Mouse (Mus musculus): ENCODE measurements around the gene Pum2. TPM values are rescaled to one million over a fixed set of nuclear protein-coding genes. Genes with fewer than 3 reads are reported as not detected.
"Not testable (repeated sequence)": the region's sequence is repeated elsewhere in the genome, so short reads cannot be mapped to it uniquely, and the experiment has no call there.

Pum2 gene
- total and polyA plus RNA-seq, 2 experiments from 2014 or later: 35.3 to 117 TPM

- Histone ChIP-seq H3K4me2 (ENCODE audit: low read depth, low read length, poor library complexity, severe bottlenecking) (no peak overlapping the region), H3K27me3 (ENCODE audit: insufficient read depth, low read length) (no peaks in the 10 kb centered on the region), H3K9me3 (ENCODE audit: low read length) (no peaks in the 10 kb centered on the region), H3K4me3 (ENCODE audit: low read depth, low read length) (no peak overlapping the region), H3K9ac (replicated peaks; ENCODE audit: low read length, poor library complexity, severe bottlenecking) (no peak overlapping the region), H3K4me1 (ENCODE audit: insufficient read depth, low read length) (no peaks in the 10 kb centered on the region), H3K36me3 (ENCODE audit: insufficient read depth, low read length) (no peaks in the 10 kb centered on the region), H3K27ac (ENCODE audit: low read depth, low read length) (no peak overlapping the region)
- WGBS: 94% methylated on average over 14 of the region's 14 CpGs
- no peak for TF ChIP-seq CTCF (IDR thresholded peaks at IDR 0.05)
- DNase-seq (ENCODE audit: low spot score): peak; percentile 10
- ATAC-seq (ENCODE audit: low FRiP score): no peak
Observed at GRCm38 (mm10) chr12:8636945-8637344, 37.0 kb upstream of the Pum2 start.

- TF ChIP-seq CTCF (IDR thresholded peaks at IDR 0.05): peak; percentile 77
- H3K4me2 ChIP-seq (ENCODE audit: low read depth, low read length, poor library complexity, severe bottlenecking); H3K27me3 ChIP-seq (ENCODE audit: insufficient read depth, low read length); H3K9me3 ChIP-seq (ENCODE audit: low read length); H3K27ac ChIP-seq (ENCODE audit: low read depth, low read length); H3K4me3 ChIP-seq (ENCODE audit: low read depth, low read length); ATAC-seq (ENCODE audit: low FRiP score); H3K4me1 ChIP-seq (ENCODE audit: insufficient read depth, low read length); H3K36me3 ChIP-seq (ENCODE audit: insufficient read depth, low read length); H3K9ac ChIP-seq (replicated peaks; ENCODE audit: low read length, poor library complexity, severe bottlenecking): not testable (repeated sequence)
- 78% methylated on average over 10 of the region's 10 CpGs for WGBS
- peak; percentile 49 for DNase-seq (ENCODE audit: low spot score)
Observed at GRCm38 (mm10) chr12:8638411-8639087, 35.4 kb upstream of the Pum2 start.

DNA sequence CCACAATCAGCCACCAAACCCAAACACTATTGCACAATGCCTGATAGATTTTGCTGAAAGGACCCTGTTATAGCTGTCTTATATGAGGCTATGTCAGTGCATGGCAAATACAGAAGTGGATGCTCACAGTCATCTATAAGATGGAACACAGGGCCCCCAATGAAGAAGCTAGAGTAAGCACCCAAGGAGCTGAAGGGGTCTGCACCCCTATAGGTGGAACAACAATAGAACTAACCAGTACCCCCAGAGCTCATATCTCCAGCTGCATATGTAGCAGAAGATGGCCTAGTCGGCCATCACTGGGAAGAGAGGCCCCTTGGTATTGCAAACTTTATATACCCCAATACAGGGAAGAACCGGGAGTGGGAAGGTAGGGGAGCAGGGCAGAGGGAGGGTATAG is 33.7 kb upstream of the Pum2 start:
- not testable (repeated sequence) for H3K9me3 ChIP-seq (ENCODE audit: low read length); H3K36me3 ChIP-seq (ENCODE audit: insufficient read depth, low read length); H3K27ac ChIP-seq (ENCODE audit: low read depth, low read length); ATAC-seq (ENCODE audit: low FRiP score); H3K4me1 ChIP-seq (ENCODE audit: insufficient read depth, low read length); H3K27me3 ChIP-seq (ENCODE audit: insufficient read depth, low read length); DNase-seq (ENCODE audit: low spot score); H3K9ac ChIP-seq (replicated peaks; ENCODE audit: low read length, poor library complexity, severe bottlenecking)
- WGBS: 0% methylated on average over 2 of the region's 2 CpGs
- peak overlapping the region; percentile 29; the same call in 1 of the 2 replicates for H3K4me2 ChIP-seq (ENCODE audit: low read depth, low read length, poor library complexity, severe bottlenecking)
- H3K4me3 ChIP-seq (ENCODE audit: low read depth, low read length): peak overlapping the region; percentile 68

DNA sequence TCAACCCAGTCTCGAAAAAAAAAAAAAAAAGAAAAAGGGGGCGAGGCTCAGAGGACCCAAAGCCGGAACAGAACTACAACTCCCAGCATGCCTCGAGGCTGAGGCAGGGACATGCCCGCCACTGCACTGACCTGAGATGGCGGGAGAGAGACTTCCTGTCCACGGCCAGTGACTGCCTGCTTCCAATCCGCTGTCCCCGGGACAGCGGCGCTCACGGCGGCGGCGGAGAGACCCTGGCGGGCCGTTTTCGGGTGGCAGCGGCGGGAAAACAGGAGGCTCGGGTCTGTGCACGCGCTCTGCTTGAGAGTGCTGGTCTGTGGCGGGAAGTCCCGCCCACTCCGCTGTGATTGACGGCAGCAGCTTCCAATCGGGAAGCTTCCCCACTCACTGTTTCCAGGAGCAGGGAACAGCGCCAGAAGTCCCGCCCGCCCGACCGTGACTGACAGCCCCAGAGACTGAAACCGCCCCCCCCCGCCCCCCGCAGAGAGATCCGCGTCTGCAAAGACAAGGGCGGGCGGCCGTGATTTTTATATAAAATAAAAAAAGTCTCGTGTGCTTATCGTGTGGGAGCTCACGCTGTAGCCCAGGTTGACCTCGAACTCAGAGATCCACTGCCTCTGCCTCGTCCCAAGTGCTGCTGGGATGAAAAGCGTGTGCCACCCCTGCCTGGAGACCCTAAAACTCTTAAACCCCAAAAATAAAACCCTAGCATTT is 33.1 kb upstream of the Pum2 start:
- TF ChIP-seq CTCF (IDR thresholded peaks at IDR 0.05): peak; percentile 20; the same call in 1 of the 2 replicates
- WGBS: under 1% methylated on average over 42 of the region's 47 CpGs

DNA sequence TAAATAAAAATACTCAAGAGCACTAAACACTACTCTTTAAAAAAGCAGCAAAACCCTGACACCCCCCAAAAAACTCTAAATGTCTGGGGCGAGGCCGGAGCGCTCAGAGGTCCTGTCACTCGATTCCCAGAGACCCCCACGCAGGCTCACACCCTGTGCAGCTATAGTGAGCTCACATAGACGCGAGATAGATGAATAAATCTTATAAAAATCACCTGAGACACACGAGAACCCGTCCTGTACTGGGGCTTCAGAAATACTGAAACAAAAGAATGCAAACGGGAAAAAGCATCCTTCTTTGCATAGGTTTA is 32.6 kb upstream of the Pum2 start:
- TF ChIP-seq CTCF (IDR thresholded peaks at IDR 0.05): no peak
- 4% methylated on average over 10 of the region's 10 CpGs for WGBS

More for the DNA sequence above, 33.1 kb upstream of the Pum2 start:
- no peaks in the 10 kb centered on the region for H3K27me3 ChIP-seq (ENCODE audit: insufficient read depth, low read length)
- DNase-seq (ENCODE audit: low spot score) (peak; percentile 97), ATAC-seq (ENCODE audit: low FRiP score) (peak; percentile 99)
- peak overlapping the region; percentile 68 for H3K4me3 ChIP-seq (ENCODE audit: low read depth, low read length)
- H3K27ac ChIP-seq (ENCODE audit: low read depth, low read length): peak overlapping the region; percentile 93
- H3K36me3 ChIP-seq (ENCODE audit: insufficient read depth, low read length): no peaks in the 10 kb centered on the region
- peak overlapping the region; percentile 48 for H3K4me2 ChIP-seq (ENCODE audit: low read depth, low read length, poor library complexity, severe bottlenecking)
- peak overlapping the region; percentile 75 for H3K9ac ChIP-seq (replicated peaks; ENCODE audit: low read length, poor library complexity, severe bottlenecking)
- no peaks in the 10 kb centered on the region for H3K4me1 ChIP-seq (ENCODE audit: insufficient read depth, low read length)
- H3K9me3 ChIP-seq (ENCODE audit: low read length): no peaks in the 10 kb centered on the region

DNA sequence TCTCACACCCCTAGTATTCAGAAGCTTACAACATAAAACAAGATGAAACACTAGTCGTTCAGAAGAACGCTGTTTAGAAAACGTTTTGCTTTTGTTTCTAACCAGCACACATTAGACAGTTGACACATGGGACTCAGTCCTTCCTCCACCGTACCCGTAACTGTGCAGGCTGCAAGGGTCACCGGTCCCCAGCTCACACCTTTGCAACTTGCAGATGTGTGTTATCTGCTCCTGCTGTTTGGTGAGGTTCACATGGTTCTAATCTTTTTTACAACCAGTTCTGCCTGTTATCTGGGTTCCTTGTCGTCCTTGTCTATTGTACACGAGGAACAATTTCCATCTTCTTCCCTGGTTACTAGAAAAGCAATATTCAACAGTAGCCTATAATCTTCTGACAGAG is 25.7 kb upstream of the Pum2 start:
- 78% methylated on average over 8 of the region's 8 CpGs for WGBS

More for the DNA sequence above, 32.6 kb upstream of the Pum2 start:
- H3K9ac ChIP-seq (replicated peaks; ENCODE audit: low read length, poor library complexity, severe bottlenecking): peak overlapping the region; percentile 75
- no peaks in the 10 kb centered on the region for H3K27me3 ChIP-seq (ENCODE audit: insufficient read depth, low read length)
- peak overlapping the region; percentile 68 for H3K4me3 ChIP-seq (ENCODE audit: low read depth, low read length)
- no peaks in the 10 kb centered on the region for H3K36me3 ChIP-seq (ENCODE audit: insufficient read depth, low read length)
- H3K9me3 ChIP-seq (ENCODE audit: low read length): no peaks in the 10 kb centered on the region
- DNase-seq (ENCODE audit: low spot score) (peak; percentile 19), ATAC-seq (ENCODE audit: low FRiP score) (peak; percentile 61)
- H3K4me2 ChIP-seq (ENCODE audit: low read depth, low read length, poor library complexity, severe bottlenecking): peak overlapping the region; percentile 48
- peak overlapping the region; percentile 93 for H3K27ac ChIP-seq (ENCODE audit: low read depth, low read length)
- no peaks in the 10 kb centered on the region for H3K4me1 ChIP-seq (ENCODE audit: insufficient read depth, low read length)

GRCm38 (mm10) chr12:8650027-8650426 is 23.9 kb upstream of the Pum2 start:
- DNase-seq (ENCODE audit: low spot score); H3K27me3 ChIP-seq (ENCODE audit: insufficient read depth, low read length); H3K4me1 ChIP-seq (ENCODE audit: insufficient read depth, low read length); H3K9ac ChIP-seq (replicated peaks; ENCODE audit: low read length, poor library complexity, severe bottlenecking); H3K4me3 ChIP-seq (ENCODE audit: low read depth, low read length); ATAC-seq (ENCODE audit: low FRiP score); H3K27ac ChIP-seq (ENCODE audit: low read depth, low read length); H3K9me3 ChIP-seq (ENCODE audit: low read length); H3K4me2 ChIP-seq (ENCODE audit: low read depth, low read length, poor library complexity, severe bottlenecking); H3K36me3 ChIP-seq (ENCODE audit: insufficient read depth, low read length): not testable (repeated sequence)
- 75% methylated on average over 3 of the region's 3 CpGs for WGBS

More for the DNA sequence above, 25.7 kb upstream of the Pum2 start:
- ATAC-seq (ENCODE audit: low FRiP score); H3K9ac ChIP-seq (replicated peaks; ENCODE audit: low read length, poor library complexity, severe bottlenecking); H3K4me1 ChIP-seq (ENCODE audit: insufficient read depth, low read length); H3K36me3 ChIP-seq (ENCODE audit: insufficient read depth, low read length); H3K4me3 ChIP-seq (ENCODE audit: low read depth, low read length); H3K9me3 ChIP-seq (ENCODE audit: low read length); H3K27ac ChIP-seq (ENCODE audit: low read depth, low read length); H3K4me2 ChIP-seq (ENCODE audit: low read depth, low read length, poor library complexity, severe bottlenecking); H3K27me3 ChIP-seq (ENCODE audit: insufficient read depth, low read length); DNase-seq (ENCODE audit: low spot score): not testable (repeated sequence)
